Comparison of ENCODE assay signal across 8 mouse cellular contexts in genomic region chr11:118634647-118635046, GRCm38 (mm10).
DNase-seq lines count a peak whose midpoint lies in the region; ATAC-seq and TF ChIP-seq lines count a peak whose summit lies in the region.

No protein-coding gene starts in this region.

- TF ChIP-seq CTCF in kidney, postnatal 0 days (IDR thresholded peaks at IDR 0.05; ENCODE audit: low read depth): peak; percentile 54

- no peaks in the 10 kb centered on the region for H3K9me3 ChIP-seq in kidney, postnatal 0 days (replicated peaks; ENCODE audit: low read length)
- no peaks in the 10 kb centered on the region for H3K9me3 ChIP-seq in kidney, embryonic 15.5 days (replicated peaks)
- H3K9me3 ChIP-seq in limb, embryonic 11.5 days (ENCODE audit: control insufficient read depth, low read length): no peaks in the 10 kb centered on the region

- H3K4me3 ChIP-seq in kidney, postnatal 0 days (replicated peaks; ENCODE audit: low read depth, low read length): no peak overlapping the region
- H3K4me3 ChIP-seq in kidney, embryonic 15.5 days (replicated peaks): no peak overlapping the region
- H3K4me3 ChIP-seq in limb, embryonic 11.5 days (ENCODE audit: low read depth, low read length): no peak overlapping the region

- 52% methylated on average over 8 of the region's 8 CpGs for WGBS in kidney, postnatal 0 days
- 54% methylated on average over 8 of the region's 8 CpGs for WGBS in kidney, embryonic 15.5 days
- 50% methylated on average over 8 of the region's 8 CpGs for WGBS in limb, embryonic 11.5 days

- no peak for ATAC-seq in kidney, postnatal 0 days (replicated peaks; ENCODE audit: low FRiP score, low read depth)
- no peak for ATAC-seq in kidney, embryonic 15.5 days (replicated peaks; ENCODE audit: low FRiP score)
- ATAC-seq in limb, embryonic 11.5 days (ENCODE audit: insufficient number of reproducible peaks, low FRiP score, low TSS enrichment, low read depth): no peak
- no peak for ATAC-seq in granulocyte monocyte progenitor cell, adult 5-6 weeks (replicated peaks; ENCODE audit: poor library complexity, severe bottlenecking)

- no peak overlapping the region for H3K27ac ChIP-seq in kidney, postnatal 0 days
- H3K27ac ChIP-seq in kidney, embryonic 15.5 days: no peak overlapping the region
- no peak overlapping the region for H3K27ac ChIP-seq in limb, embryonic 11.5 days (replicated peaks; ENCODE audit: low read depth, low read length)

- no peak overlapping the region for H3K4me2 ChIP-seq in kidney, postnatal 0 days (ENCODE audit: low read length)
- H3K4me2 ChIP-seq in kidney, embryonic 15.5 days: no peak overlapping the region
- H3K4me2 ChIP-seq in limb, embryonic 11.5 days (ENCODE audit: low read depth, severe bottlenecking): no peak overlapping the region

- no peaks in the 10 kb centered on the region for H3K36me3 ChIP-seq in kidney, postnatal 0 days (ENCODE audit: insufficient read depth, low read length)
- no peaks in the 10 kb centered on the region for H3K36me3 ChIP-seq in kidney, embryonic 15.5 days
- H3K36me3 ChIP-seq in limb, embryonic 11.5 days (ENCODE audit: control insufficient read depth, insufficient read depth, low read length): no peaks in the 10 kb centered on the region

- no peak overlapping the region for H3K9ac ChIP-seq in kidney, postnatal 0 days (ENCODE audit: low read depth, low read length)
- H3K9ac ChIP-seq in kidney, embryonic 15.5 days: no peak overlapping the region
- no peak overlapping the region for H3K9ac ChIP-seq in limb, embryonic 11.5 days (ENCODE audit: low read length)

- no peaks in the 10 kb centered on the region for H3K4me1 ChIP-seq in kidney, postnatal 0 days (replicated peaks; ENCODE audit: insufficient read depth, low read length)
- no peaks in the 10 kb centered on the region for H3K4me1 ChIP-seq in kidney, embryonic 15.5 days
- H3K4me1 ChIP-seq in limb, embryonic 11.5 days (ENCODE audit: control insufficient read depth, insufficient read depth, low read length): no peaks in the 10 kb centered on the region

- DNase-seq in adrenal gland, adult 18-20 months (ENCODE audit: low spot score in 2 of 2): peak; percentile 19 to 36
- no peak for DNase-seq in adrenal gland, adult 8-10 months
- no peak for DNase-seq in kidney, postnatal 0 days (ENCODE audit: low spot score)
- peak; percentile 7 for DNase-seq in NIH3T3 (ENCODE audit: low read depth)
- peak; percentile 67 for DNase-seq in limb, embryonic 11.5 days (ENCODE audit: low spot score)
- no peak for DNase-seq in natural killer cell, adult 2 months (ENCODE audit: low spot score in 2 of 2)

- no peaks in the 10 kb centered on the region for H3K27me3 ChIP-seq in kidney, postnatal 0 days (ENCODE audit: insufficient read depth, low read length)
- H3K27me3 ChIP-seq in kidney, embryonic 15.5 days: no peaks in the 10 kb centered on the region; the same call in 1 of the 2 replicates
- no peaks in the 10 kb centered on the region for H3K27me3 ChIP-seq in limb, embryonic 11.5 days (ENCODE audit: control insufficient read depth, insufficient read depth, low read length)

Comparison
In these comparisons a context has a peak if more than half of its experiments do, and no peak if none do; other contexts are left out.
1. DNase-seq: peak in adrenal gland, adult 18-20 months (2 of 2), NIH3T3 (single experiment) and limb, embryonic 11.5 days (single experiment); none in adrenal gland, adult 8-10 months (single experiment), kidney, postnatal 0 days (single experiment) and natural killer cell, adult 2 months (0 of 2).